Mouse (Mus musculus): ENCODE data around the gene Fam198a.

The Fam198a gene

DNA sequence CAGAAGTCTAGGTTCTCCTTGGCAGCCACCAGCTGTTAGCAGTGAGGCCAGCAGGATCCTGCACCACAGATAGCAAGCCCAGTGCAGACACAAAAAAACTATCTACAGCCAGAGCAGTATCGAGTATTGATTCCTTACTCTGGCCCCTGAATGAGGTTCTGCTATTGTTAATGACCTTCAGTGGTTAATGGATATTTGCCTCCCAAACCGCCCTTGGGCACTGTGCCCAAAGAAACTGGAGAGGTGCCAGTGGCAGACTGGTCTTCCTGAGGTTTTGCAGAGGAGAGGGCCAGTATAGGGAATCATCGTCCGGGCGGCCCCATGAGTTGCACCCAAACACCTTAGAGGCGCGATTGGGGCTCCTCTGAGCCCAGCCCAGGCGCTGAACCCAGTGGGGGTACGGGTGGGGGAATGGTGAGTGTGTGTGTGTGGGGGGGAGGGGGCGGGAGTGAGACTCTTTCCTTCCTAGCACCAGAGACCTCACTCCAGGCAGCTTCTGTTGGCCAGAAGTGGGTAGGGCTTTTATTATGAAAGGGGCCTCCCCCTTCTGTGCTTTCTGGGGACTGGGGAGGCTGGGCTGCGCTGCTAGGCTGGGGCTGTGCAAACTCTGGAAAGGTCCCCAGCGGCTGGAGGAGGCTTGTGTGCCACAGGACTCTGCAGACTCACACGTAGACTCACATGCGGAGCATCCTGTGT is at the start of gene Fam198a:
Fam198a (plus strand) TSS at position 571 of the 696 bp plus-strand sequence.
- DNase-seq (ENCODE audit: low spot score in 2 of 2) = peak in 1 of 2 experiments; percentile 43

DNA sequence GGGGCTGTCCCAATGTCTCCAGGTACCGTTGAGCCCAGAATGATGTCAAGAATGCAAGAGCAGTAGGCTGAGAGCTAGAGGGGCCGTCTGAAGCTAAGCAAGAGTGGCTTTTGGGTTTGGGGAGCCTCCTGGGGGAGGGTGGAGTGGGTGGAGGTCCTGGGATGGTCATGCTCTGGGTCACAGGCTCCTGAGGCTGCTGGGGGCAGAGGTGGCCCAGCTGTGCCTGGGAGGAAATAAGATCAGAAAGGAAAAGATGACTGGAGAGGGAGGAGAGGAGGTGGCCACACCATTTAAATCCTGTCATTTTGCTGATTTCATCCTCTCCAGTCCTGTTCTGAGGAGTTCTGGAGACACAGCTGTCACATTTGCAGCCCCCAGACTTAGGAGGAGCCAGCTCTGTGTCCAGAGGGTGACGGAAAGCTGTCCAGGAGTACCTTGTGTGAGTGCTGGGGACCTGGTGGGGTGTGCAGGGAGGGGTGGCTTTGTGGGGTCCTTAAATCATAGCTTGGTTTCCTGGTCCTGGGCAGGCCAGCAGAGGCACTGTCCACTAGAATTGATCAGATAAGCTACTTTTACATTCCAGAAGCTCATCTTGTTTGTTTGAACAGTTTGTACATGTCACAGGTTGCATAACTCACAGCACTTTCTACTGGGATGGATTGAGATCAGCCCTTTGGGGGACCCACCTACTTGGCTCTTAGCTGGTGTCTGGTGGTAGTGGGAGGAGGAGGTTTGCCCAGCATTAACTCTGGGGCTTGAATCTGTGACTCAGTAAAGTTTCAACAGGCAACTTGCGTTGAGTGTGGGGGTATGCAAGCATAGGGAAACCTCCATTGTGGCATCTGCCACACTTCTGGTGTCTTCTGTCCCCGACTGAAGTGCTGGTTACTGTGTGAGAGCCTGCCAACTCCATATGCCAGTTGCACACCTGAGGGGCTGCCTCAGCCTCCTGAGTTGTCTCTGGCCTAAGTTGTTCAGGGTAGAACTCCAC is 48.8 kb upstream of the Fam198a start:
- DNase-seq (ENCODE audit: low spot score in 2 of 2) = peak; percentile 11 to 56

DNA sequence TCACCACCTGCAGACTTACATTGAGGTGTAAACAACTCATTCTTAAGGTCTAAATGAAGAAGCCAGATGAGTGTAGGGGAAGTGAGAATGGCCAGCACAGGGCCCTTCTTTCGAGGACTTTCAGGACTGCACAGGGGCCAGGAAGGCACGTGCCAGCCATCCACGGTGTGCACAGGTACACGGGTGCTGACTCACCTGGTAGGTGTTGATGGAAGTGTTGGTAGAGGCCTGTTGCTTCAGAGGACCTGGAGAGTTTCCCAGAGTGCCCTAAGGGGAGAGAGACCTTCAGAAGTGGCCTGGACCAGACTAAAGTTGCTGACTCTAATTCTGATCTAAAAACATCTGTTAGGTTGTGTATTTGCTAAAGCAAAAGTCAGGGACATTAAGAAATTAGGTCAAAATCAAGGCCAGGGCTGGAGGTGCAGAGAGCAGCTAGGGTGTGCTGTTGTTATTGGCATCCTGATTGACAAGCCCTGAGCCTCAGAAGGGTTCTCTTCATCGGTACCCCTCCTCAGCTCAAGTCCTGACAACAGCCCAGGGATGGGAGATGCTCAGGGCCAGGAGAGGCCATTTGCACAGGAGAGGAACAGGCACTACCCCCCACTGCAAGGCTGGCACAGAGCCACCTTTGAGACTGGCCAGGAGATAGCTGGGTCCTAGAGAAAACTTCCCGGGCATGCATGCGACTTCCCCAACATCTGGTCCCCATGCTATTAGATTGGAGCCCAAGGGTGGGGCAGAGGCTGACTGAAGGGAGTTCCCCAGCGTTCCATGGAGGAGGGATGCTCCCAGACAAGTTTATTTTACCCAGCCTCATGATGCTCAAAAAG is 47.1 kb upstream of the Fam198a start:
- peak in 1 of 2 experiments; percentile 65 for DNase-seq (ENCODE audit: low spot score in 2 of 2)

DNA sequence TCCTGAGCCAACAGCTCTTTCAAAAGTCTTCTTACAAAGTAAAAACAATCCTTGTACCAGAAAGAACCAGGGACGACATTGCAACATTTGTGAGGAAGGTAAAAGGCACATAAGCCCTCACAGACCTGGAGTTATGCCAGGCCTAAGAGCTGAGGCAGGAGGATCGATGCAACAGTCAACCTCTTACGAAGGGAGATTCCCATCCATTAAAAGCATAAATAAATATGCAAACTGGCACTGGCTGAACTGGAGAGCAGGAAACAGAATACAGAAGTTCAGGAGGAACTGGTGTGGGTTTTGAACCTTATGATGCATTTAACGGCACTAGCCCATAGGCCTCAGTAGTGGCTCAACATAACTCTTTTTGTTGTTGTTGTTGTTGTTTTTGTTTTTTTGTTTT is 46.5 kb upstream of the Fam198a start:
- DNase-seq (ENCODE audit: low spot score in 2 of 2) = peak in 1 of 2 experiments; percentile 55

DNA sequence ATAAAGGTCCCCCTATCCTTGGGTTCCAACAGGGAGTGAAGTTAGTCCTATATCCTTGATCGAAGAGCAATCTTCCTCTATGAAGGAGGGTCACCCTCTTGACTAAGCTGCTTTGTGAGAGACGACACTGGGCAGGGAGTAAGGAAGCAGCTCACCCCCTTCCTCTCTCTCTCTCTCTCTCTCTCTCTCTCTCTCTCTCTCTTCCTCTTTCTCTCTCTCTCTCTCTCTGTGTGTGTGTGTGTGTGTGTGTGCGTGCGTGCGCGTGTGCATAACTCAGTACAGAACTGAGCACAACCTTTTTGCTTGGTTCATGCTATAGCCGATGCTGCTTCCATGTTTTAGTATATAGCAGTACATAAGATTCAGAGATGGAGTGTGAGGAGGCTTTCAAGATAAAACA is 45.8 kb upstream of the Fam198a start:
- peak in 1 of 2 experiments; percentile 51 for DNase-seq (ENCODE audit: low spot score in 2 of 2)

DNA sequence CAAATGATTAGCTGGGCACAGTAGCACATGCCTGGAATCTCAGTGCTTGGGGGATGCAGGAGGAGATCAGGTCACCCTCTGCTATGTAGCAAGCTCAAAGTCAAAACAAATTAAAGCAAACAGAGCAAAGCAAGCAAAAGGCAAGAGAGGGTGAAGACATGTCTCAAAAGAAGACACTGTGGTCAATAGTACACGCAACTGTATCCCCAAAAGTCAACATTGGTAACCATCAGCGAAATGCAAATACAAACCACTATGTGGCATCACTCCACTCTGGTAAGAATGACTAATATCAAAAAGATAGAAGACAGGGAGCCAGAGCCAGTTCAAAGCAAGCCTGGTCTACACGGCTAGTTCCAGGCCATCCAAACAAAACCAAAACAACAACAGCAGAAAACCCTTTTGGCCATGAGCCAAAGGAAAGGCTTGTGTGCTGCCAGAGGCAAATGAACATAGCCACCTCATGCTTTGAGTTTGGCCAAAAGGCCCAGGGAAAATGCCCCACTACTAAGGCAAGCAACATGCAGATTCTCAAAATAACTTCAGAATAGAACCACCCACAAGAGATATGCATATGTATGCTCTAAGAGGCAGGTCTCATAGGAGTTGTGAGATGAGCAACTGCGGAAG is 45.1 kb upstream of the Fam198a start:
- peak in 1 of 2 experiments; percentile 54 for DNase-seq (ENCODE audit: low spot score in 2 of 2)

DNA sequence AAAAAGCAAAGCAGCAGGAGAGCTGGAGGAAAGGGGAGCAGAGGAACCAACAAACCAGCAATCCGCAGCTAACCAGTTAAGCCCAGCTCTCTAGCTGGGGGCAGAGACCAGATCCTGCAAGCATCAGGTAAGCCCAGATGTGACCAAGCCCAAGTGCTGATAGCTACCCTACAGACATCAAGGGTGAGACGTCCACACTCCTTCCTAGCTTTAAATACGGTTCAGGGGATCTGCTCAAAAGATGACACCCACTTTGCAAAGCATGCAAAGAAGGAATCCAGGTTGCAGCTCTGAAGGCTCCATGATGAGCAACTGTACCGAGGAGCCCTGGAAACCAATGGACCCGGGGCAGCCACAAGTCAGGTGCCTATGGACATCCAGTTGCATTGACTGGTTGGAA is 44.3 kb upstream of the Fam198a start:
- peak in 1 of 2 experiments; percentile 58 for DNase-seq (ENCODE audit: low spot score in 2 of 2)

DNA sequence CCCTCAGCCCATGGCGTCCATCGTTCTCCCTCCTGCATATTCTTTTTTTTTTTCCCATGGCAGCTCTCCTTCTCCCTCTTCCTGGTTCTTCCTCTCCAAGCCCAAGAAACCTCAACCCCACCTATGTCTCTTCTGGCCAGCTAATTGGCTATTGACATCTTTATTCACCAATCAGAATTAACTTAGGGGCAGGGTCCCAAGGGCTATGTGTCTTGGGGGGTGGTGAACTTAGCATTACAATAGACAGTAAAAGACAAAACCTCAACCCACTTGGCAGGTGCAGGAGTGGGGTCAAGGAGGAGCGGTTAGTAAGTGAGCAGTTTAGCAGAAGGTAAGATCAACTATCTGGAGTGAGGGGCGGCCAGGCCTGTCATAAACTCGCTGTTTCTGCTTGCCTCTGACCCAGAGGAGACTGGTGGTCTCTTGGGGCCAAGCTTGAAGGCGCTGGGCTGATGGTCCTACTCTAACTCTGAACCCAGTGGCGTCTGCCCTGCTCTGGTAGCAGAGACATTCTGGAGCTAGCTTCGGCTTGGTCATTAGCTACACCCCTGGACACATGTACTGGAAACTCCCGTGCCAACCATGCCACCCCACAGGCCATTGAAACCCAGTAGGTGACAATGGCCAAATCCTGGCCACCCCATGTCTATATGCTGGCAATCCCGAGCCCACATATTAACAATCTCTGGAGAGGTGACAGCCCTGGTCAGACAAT is 43.3 kb upstream of the Fam198a start:
- peak in 1 of 2 experiments; percentile 53 for DNase-seq (ENCODE audit: low spot score in 2 of 2)

DNA sequence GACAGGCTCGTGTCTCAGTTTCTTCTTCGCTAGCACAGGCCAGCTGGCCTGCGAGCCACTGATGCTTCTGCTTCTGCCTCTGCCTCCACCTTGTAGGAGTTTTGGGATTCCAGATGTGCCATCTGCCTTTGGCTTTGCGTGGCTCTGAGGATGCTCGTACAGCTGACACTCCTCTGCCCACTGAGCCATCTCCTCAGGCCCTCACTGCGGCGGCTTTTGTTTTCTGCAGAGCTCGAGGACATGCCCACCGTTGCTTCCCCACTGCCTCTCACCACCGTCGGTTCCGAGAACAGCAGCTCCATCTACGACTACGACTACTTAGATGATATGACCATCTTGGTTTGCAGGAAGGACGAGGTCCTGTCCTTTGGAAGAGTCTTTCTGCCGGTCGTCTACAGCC is 42.5 kb upstream of the Fam198a start:
- peak in 1 of 2 experiments; percentile 58 for DNase-seq (ENCODE audit: low spot score in 2 of 2)

DNA sequence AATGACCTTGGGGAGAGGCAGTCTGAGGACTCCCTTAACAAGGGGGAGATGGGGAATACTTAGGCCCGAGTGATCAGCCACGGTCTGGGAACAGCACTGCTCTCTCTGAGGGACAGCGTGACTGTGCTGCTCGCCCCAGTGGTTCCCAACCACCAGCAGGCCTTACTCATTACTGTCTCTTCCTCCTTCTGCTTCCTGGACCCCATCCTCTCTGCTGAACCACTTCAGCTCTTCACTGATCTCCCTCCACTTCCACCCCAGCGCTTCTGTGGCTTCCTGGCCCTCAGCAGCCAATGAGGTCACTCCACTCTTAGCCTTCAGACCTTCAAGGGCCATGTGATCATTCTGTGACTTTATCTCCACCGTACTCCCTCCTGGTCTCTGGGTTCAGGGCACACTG is 41.2 kb upstream of the Fam198a start:
- no peak for DNase-seq (ENCODE audit: low spot score in 2 of 2)

DNA sequence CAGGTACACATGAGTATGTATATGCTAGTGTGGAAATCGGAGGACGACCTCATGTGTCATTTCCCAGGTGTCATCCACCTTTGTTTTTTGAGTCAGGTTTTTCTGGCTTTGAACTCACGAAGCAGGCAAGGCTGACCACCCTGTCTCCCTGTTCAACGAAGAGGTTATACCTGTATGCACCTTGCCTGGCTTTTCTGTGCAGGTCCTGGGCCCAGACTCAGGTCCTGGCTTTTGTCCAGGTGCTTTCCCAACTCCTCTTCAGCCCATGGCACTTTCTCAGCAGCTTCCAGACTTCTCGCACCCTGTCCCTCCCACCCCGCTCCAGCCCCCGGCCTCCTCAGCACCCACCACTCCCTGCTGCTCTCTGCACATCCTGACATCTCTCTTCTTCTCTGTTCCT is 39.6 kb upstream of the Fam198a start:
- DNase-seq (ENCODE audit: low spot score in 2 of 2) = no peak

DNA sequence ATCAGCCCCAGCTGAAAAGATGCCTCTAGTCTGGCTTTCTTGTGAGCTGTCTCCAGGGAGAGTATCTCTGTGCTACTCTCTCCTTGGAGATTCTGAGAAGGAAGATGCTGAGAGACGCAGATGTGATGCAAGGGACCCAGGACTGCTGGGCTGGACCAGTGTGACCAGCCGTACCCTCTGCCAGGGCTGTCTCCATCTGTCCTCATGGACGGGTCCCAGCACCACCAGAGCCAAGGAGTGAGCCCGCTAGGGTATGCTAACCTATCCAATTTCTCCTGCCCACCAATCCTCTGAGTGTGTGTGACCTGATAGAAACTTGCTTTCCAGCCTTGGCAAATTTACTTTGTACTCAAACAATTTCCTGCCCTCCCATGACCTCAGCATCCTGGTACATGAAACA is 38.0 kb upstream of the Fam198a start:
- no peak for DNase-seq (ENCODE audit: low spot score in 2 of 2)

DNA sequence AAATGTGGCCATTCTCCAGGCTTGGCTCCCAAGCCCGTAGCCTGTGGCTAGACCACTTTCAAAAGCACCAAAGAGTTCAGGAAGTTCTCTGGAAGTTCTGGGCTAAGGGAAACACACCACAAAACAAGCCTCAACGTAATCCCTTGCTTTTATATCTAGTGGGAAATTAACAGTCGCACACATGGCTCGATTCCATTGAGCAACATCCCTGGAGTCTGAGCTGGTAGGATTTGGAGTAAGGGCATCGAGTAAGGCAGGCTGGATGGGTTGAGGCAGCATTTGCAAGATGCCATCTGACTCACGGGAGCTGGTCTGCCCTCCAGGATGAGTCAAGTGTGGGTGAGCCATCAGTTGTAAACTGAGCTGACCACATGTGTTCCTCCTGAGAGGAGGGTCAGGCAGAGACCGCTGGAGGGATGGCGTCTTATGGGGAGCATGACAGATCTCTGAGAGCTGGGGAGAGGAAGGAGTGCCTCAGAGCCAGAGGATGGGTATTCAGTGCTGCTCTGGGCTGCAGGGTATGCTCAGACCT is 36.5 kb upstream of the Fam198a start:
- no peak for DNase-seq (ENCODE audit: low spot score in 2 of 2)

DNA sequence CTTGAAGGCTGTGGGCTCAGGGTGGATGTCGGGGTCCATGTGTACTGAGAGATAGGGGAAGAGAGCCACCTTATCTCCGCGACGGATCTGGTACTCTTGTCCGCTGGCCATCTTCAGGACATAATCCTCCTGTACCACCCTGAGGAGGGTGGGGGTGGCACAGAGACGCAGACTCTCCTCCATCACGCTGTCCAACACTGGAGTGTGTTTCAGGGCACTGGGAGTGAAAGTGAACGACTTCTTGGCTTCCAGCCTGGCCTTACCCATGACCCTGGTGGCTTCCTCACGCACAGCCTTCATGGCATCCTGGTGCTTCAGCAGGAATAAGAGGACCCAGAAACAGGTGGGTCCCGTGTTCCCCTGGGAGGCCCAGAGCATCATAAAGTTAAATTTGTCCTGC is 35.7 kb upstream of the Fam198a start:
- DNase-seq (ENCODE audit: low spot score in 2 of 2) = no peak

DNA sequence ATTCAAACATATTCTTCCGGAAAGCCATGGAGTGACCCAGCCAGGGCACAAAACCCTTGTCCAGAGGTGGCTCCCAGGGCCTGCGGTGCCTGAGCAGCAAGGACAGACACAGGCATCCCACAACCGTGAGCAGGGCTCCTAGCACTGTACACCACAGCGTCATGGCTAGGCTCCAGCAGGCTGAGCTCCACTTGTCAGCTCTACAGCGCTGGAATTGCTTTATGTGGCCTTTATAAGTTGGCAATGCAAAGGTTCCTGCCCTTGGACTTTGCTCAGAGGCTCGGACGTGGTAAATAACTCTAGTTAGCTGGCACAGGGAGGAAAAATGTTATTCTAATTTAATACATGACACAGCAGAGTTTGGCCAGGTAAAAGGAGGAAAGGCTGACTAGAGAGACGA is 34.7 kb upstream of the Fam198a start, which contains the start of gene Cyp8b1:
Cyp8b1 (minus strand) TSS at position 204 of the 400 bp plus-strand sequence.
- no peak for DNase-seq (ENCODE audit: low spot score in 2 of 2)

DNA sequence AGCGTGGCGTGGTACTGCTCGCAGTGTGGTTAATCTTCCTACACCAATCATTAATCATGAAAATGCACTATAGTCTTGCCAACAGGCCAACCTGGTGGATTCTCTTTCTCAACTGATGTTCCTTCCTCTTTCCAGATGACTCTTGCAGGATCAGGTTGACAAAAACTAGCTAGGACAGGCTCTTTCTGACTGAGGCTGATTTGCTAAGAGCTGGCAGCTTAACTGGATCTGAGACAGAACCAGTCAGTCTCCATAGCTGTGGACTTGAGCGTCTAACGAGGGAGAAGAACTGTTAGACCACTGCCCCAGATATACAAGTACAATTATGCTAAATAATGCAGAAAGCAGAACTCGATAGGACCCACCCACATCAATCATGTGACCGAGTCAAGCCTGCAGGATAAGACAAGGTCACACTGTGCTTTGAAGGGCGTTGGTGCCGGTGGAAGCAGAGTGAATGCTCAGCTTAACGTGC is 31.7 kb upstream of the Fam198a start:
- DNase-seq (ENCODE audit: low spot score in 2 of 2) = no peak

DNA sequence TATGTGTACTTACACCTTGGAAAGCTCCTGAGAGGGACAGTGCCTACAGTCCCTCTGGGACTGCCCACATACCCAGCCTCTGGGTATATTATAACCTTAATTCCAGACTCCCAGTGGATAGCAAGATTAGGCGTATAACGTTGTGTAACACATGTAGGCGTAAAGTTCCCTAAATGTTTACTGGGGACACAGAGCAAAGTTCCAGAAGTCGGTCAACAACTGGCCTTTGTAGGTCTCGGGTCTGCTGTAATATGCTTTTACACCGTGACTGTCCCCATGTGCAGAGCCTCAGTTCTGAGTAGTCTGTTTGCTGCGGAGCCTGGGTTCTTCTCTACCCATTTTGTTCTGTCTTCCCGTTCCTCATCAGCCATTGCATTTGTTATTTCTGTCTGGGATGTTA is 27.3 kb upstream of the Fam198a start:
- peak in 1 of 2 experiments; percentile 9 for DNase-seq (ENCODE audit: low spot score in 2 of 2)

DNA sequence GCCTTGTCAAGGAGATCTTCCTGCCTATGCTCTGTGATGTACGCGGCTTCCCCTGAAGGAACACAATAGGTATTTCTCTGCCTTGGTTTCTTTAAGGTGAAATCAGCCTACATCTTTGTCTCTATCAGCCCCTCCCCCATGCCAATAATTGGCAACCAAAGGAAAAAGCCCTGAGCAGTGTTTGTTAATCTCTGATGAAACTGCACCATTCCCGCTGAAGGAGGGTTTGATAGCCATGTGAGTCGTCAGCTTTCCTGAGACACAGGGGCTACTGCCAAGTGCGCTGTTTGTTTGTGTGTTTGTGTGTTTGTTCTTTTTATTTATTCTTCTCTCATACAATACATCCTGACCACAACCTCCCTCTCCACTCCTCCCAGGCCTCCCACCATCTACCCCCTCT is 26.9 kb upstream of the Fam198a start:
- DNase-seq (ENCODE audit: low spot score in 2 of 2) = no peak

DNA sequence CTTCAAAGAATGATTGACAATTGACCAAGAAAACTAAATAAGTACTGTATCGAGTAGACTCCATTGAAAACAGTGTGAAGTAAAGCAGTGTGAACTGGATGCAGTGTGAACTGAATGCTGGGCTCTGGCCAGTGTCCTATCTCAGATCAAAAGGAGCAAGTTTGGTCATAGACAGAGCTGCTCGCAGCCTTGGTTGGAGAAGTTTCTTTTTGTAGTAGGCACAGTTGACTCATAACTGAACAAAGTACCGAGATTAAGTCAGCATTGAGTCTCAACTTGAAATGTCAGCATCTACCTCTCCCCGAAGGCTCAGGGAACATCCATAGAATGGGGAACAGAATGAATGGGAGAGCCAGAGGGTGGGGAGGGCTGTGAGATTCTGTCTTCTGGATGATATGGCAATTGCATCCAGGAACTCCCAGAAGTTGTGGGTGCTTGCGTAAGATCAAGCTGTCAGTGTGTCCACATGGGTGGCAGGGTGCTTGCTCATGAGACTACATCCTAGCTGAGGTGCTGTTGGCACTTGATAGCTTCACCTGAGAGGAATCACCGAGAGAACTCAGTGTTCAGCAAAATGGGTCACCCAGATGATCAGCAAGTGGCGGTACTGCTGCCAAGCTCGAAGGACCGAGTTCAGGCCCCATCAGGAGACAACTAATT is 25.8 kb upstream of the Fam198a start:
- peak in 1 of 2 experiments; percentile 8 for DNase-seq (ENCODE audit: low spot score in 2 of 2)

DNA sequence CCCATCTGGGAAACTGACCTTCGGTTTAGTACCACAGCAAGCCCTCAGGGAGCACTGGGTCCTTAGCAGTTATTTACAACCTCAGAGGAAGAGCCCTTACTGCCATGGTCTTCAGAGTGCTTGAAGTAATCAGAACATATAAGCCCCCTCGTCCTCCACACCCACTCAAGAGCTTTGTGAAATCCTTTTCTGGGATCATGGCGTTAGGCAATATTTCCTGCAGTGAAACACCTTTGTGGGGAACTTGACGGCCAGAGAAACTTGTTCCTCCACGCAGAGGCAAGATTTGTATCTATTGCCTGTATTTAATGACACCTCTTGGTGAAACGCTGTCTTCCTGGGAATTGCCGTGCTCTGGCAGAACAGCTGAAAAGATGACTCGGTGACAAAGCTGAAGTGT is 24.8 kb upstream of the Fam198a start:
- DNase-seq (ENCODE audit: low spot score in 2 of 2) = peak in 1 of 2 experiments; percentile 9

Measured in spleen, postnatal 4 days (tissue).